Mouse (Mus musculus) heart, postnatal 4 days (tissue): ENCODE measurements around the gene Gm43738. TPM values are rescaled to one million over a fixed set of nuclear protein-coding genes. Genes with fewer than 3 reads are reported as not detected.

Experiments
- DNase-seq: peaks from one replicate; pipeline ENCODE4 v3.0.0; 2021
- total RNA-seq, 2 experiments: library from RNA; stranded (reverse); gene quantifications; 2 replicates each; pipeline ENCODE4 v1.2.3; 2021

The Gm43738 gene
- not detected for total RNA-seq

DNA sequence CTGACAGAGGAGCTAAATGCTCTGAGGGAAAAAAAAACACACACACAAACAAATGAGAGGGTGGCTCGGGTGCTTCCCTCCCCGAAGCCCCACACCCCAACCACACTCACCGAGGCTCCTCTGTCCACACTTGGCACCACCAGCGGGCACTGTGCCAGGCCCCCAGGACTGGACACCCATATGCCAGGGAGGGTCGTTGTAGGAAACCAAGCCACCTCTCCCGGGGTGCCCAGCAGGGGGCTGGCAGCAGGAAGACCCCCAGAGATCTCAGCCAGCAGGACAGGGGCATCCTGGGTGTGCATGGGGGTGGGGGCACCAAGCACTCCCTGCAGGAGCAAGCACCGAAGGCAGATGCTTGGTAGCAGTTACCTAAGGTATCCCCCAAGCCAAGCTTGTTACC, at the start of gene Gm43738:
Gene Gm43738, minus strand, starts transcription at position 289 of the 400 bp plus-strand sequence.
- DNase-seq, result peak; percentile 30

GRCm38 (mm10) chr3:89148567-89148966, 47.7 kb upstream of the Gm43738 start:
- DNase-seq, result no peak

GRCm38 (mm10) chr3:89147979-89148311, 47.0 kb upstream of the Gm43738 start:
- DNase-seq, result no peak

DNA sequence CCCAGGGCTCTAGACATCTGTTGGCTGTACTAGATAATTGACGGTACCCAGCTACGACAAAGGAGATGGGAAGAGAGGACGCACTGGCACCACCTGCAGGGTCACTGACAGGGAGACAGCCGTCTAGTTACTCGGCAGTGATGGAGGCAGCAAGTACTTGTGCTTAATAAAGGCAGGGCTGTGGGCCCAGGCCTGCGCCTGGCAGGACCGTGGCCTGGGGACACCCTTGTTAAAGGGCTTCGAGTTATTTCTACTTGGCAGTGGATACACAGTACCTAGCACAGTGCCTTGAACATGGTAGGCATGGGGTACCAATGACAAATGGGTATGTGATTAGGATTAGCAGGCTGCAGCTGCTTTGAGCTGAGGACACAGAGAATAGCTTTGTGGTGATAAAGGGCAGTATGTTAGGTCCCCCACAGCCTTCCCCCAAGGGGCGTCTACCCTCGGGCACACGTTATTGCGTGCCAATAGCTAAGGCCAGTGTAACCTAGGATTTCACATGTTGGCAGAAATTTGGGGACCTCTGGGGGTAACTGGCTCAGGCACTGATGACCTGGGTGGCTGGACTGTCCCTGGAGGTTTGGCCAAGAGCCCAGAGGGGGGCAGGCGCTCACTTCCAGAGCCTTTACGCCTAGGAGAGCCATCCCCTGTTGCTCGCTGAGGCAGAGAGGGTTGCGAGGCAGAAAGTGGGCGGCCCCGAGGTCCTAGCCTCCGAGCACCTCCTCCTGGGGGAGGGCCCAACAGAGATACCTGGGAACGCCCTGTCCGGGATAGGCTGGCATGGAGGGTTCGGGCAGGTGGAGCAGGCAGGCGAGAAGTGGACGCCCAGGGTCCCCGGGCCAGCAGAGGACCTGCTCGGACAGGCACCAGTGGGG, 46.4 kb upstream of the Gm43738 start:
- no peak for DNase-seq

GRCm38 (mm10) chr3:89145566-89145965, 44.7 kb upstream of the Gm43738 start:
- no peak for DNase-seq

DNA sequence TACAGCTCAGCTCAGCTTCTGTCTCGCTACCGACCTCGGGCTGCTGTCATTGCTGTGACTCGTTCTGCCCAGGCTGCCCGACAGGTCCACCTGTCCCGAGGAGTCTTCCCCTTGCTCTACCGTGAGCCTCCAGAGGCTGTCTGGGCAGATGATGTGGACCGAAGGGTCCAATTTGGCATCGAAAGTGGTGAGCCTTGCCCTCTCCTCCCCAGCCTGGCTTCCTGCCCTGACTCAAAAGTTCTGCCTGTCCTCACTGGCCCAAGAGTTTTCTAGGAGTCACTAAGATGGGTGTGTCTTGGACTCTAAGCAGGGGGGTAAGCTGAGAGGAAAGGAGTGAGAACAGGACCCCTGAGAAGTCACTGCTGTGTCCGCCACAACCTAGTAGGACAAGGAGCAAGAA, 43.9 kb upstream of the Gm43738 start:
- no peak for DNase-seq

DNA sequence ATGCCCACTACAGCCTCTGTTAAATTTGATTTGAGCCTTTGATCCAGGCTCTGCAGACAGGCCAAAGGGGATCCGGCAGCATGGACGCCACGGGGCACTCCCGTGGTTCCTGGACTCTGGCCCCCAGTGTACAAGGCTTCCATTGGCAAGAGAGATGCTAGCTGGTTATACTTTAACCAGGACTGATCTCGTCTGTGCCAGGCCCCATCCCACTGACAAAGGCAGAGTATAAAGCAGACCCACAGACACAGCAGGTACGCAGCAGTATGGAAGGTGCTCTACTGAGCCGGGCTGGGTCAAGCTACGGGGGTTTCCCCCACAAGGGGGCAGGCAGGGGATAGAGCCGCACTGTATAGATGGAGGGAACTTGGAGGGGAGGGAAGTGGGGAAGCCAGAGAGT, 35.5 kb upstream of the Gm43738 start:
- DNase-seq, result no peak

GRCm38 (mm10) chr3:89135958-89136357, 35.1 kb upstream of the Gm43738 start, which contains the start of gene Pklr:
Gene Pklr, plus strand, starts transcription at chr3:89136142.
- no peak for DNase-seq

DNA sequence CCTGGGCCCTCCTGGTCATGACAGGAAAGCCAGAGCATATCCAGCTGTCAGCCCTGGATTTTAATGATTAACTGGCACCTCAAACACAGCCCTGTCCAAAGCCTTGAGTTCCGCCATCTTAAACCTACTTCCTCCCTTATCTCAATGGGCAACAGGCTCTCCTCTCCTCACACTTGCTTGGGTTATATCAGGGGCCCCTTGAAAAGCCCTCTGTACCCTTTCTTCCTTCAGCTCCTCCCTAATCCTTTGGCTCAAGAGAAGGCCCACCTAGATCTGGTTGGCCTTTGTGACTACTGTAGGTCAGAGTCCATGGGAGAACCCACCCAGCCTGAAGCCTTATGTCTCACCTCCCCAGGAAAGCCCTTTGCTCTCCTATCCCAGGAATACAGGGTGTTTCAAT, 32.9 kb upstream of the Gm43738 start:
- DNase-seq, result no peak

DNA sequence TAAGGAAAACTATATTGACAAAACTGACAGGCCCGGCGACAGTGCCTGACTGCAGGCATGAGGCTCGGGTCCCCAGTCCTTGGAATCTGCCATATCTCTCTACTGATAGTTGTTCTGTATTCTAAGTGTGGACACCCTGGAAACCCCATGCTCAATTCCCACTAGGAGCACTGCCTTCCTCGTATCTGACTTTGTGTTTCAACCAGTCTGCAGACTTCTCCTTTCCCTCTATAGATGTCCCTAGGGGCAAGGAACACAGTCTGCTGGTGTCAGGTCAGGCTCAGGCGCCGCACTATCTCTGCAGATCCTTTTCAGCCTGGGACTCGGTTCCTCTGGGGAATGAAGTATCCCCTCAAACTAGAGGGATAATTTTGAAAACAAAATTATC, 32.2 kb upstream of the Gm43738 start:
- DNase-seq, result no peak

DNA sequence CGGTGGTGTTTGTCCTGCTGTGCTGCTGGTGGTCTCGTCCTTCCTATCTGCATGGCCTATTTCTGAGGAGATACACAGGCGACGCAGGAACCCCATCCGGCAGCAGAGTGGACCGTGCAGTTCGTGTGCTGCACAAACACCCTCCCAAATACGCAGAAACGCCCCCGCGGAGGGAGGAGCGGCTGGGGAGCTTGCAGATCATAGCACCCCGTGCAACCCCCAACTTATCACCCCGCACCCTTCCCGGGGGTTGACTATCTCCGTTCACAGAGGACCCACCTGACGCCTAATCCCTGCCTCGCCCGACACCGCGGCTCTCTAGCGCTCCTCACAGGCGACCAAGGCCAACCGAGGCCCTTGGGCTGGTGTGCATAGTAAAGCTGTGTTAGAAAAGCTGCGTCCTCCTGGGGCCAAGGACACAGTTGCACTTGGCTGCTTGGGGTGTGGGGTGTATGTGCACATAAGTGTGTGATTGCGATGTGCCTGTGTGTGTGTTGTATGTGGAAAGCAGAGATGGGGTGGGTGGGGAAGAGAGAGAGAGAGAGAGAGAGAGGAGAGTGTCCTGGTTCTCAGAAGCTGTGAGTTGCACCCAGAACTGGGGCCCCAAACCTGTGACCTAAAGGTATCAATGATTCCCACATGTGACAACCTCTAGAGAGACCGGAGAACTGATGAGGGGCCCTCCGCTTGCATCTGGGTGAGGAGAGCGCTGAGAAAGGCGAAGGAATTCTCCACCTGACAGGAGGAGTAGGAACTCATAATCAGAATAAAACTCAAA, 31.6 kb upstream of the Gm43738 start:
- DNase-seq, result peak; percentile 48

DNA sequence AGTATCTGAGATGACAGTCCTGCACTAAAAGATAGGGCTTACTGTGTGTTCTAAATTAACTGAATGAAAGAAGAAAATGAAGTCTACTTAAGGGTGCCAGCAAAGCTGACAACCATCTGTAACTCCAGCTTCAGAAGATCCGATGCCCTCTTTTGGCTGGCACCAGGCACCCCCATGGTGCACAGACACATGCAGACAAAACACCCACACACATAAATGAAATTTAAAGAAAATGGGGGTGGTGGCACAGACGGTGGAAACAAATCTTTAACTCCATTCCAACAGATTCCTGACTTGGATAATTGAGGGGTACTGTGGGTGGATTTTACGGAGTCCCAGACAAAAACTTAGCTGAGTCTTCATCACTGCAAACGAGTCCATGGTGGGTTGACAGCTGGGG, 30.9 kb upstream of the Gm43738 start:
- no peak for DNase-seq

DNA sequence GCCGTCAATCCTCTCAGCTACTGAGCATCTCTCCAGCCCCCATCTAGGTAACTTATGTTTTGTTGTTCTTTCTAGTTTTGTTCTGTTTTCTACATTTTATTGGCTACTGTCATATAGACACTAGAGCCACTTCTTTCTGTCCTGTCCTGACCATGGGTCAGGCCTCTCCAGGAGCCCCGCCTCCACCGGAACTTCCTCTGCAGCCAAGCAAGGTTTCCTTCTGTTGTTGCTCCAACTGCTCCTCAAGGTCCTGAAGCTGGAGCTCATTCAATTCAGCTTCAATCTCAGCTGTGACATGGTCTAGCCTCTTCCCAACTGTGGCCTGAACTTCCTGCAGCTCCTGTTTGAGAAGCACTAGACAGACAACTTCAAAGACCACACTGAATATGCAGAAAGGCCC, 29.0 kb upstream of the Gm43738 start:
- DNase-seq, result no peak

- no peak for DNase-seq
Measured at GRCm38 (mm10) chr3:89125981-89126380, 25.1 kb upstream of the Gm43738 start.

DNA sequence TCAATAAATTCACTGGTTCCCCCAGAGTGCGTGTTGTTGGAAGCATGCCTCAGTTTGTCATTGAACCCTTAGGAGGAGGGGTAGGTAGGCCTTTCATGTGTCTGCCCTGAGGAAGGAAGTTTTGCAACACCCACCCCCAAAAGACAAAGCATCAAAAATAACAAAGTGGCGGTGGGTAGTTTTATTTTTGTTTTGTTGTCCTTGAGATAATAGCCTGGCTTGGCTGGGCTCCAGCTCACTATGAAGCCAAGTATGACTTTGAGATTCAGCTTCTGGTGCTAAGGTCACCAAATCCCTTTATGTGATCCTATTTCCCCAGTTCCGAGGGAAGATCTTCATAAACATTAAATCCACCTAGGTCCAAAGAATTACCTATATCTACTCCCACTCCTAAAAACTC, 23.3 kb upstream of the Gm43738 start:
- DNase-seq, result peak; percentile 65

DNA sequence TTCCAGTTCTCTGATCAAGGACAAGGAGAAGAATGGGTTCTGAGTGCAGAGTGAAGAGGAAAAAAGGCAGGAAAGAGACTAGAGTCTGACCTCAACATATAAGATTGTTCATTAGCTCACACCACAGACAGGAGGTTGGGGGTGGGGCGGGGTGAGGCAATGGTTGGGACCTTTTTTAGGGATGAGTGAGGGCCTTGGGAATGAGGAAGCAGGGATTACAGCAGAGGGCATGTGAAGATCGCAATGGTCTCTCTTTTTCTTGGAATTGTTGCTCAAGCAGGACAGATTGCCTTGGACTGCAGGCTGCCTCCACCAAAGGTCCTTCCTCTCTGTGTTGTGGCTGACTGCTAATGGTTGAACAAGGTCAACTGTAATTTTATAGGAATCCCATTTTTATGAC, 22.4 kb upstream of the Gm43738 start:
- DNase-seq, result peak; percentile 69

DNA sequence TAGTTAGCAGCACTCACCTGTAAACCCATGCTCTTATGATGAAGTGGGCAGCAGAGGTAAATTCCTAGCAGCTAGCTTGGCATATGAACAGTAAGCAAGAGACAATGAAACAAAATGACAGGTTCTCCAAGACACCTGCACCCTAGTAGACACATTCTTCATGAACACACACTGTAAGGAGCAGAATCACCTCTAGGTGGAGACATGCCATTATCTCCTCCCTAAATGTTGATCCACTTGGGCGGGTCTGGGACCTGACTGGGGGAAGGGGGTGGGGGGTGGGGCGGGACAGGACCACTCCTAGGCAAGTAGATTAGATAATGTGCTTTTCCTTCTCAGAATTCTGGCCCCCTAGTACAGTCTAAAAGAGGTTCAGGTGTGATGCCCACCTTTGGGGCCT, 14.6 kb upstream of the Gm43738 start:
- DNase-seq, result peak; percentile 33

- DNase-seq, result no peak
Measured at GRCm38 (mm10) chr3:89113058-89113457, 12.2 kb upstream of the Gm43738 start.

- no peak for DNase-seq
Measured at GRCm38 (mm10) chr3:89108146-89108545, 7.2 kb upstream of the Gm43738 start.

- no peak for DNase-seq
Measured at GRCm38 (mm10) chr3:89107545-89107944, 6.6 kb upstream of the Gm43738 start.

- no peak for DNase-seq
Measured at GRCm38 (mm10) chr3:89106881-89107280, 6.0 kb upstream of the Gm43738 start.

DNA sequence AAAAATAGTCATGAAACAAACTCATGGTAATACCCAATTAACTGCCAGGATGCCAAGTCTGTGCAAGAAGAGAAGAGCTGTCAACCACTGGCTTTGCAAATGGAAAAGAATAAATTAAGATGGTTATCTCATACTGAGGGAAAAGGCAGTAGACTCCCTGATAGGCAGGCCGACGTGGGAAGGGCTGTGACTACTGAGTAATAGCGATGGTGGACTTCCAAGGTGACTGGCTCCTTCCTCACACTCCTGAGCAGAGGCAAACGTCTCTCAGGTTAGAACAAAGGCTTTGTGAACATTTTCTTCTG, 2.3 kb upstream of the Gm43738 start:
- no peak for DNase-seq

- no peak for DNase-seq
Measured at GRCm38 (mm10) chr3:89102495-89103290, 1.8 kb upstream of the Gm43738 start.
